Mouse (Mus musculus): ENCODE results near the gene Csrnp1. TPM values are rescaled to one million over a fixed set of nuclear protein-coding genes. Genes with fewer than 3 reads are reported as not detected.

Csrnp1 gene
- polyA plus RNA-seq, 1 experiment from 2014 or later = 1.8 TPM

GRCm38 (mm10) chr9:119973869-119974520, 10.5 kb downstream of the Csrnp1 start:
- Histone ChIP-seq H3K36me3 (peaks cover 10% of the 10 kb centered on the region; the same call in 1 of the 2 replicates), H3K27ac (replicated peaks) (no peak overlapping the region), H3K9ac (no peak overlapping the region), H3K4me3 (no peak overlapping the region), H3K4me2 (no peak overlapping the region), H3K9me3 (no peaks in the 10 kb centered on the region), H3K27me3 (no peaks in the 10 kb centered on the region), H3K4me1 (replicated peaks) (peaks cover 35% of the 10 kb centered on the region)
- ATAC-seq (ENCODE audit: low read depth) = no peak
- 90% methylated on average over 27 of the region's 27 CpGs for WGBS

- WGBS = 94% methylated on average over 23 of the region's 23 CpGs
- ATAC-seq (ENCODE audit: low read depth) = no peak
- no peaks in the 10 kb centered on the region for H3K9me3 ChIP-seq
These were observed 11.2 kb downstream of the Csrnp1 start for GRCm38 (mm10) chr9:119973281-119973680.

GRCm38 (mm10) chr9:119972582-119972981, 11.9 kb downstream of the Csrnp1 start:
- Histone ChIP-seq H3K27me3 (no peaks in the 10 kb centered on the region), H3K4me1 (replicated peaks) (peaks cover 21% of the 10 kb centered on the region), H3K4me2 (no peak overlapping the region), H3K4me3 (no peak overlapping the region), H3K36me3 (peaks cover 10% of the 10 kb centered on the region; the same call in 1 of the 2 replicates), H3K9me3 (no peaks in the 10 kb centered on the region), H3K9ac (no peak overlapping the region), H3K27ac (replicated peaks) (no peak overlapping the region)
- 91% methylated on average over 12 of the region's 12 CpGs for WGBS
- ATAC-seq (ENCODE audit: low read depth) = no peak

More at GRCm38 (mm10) chr9:119973281-119973680, 11.2 kb downstream of the Csrnp1 start:
- no peak overlapping the region for H3K4me3 ChIP-seq
- no peak overlapping the region for H3K9ac ChIP-seq
- peaks cover 28% of the 10 kb centered on the region for H3K4me1 ChIP-seq (replicated peaks)
- no peak overlapping the region for H3K27ac ChIP-seq (replicated peaks)
- no peak overlapping the region for H3K4me2 ChIP-seq
- H3K36me3 ChIP-seq = peaks cover 10% of the 10 kb centered on the region; the same call in 1 of the 2 replicates
- H3K27me3 ChIP-seq = no peaks in the 10 kb centered on the region

- Histone ChIP-seq H3K36me3 (peaks cover 10% of the 10 kb centered on the region; the same call in 1 of the 2 replicates), H3K9me3 (no peaks in the 10 kb centered on the region), H3K9ac (no peak overlapping the region), H3K27ac (replicated peaks) (no peak overlapping the region), H3K4me2 (no peak overlapping the region), H3K4me1 (replicated peaks) (peaks cover 17% of the 10 kb centered on the region), H3K27me3 (no peaks in the 10 kb centered on the region), H3K4me3 (no peak overlapping the region)
- 96% methylated on average over 10 of the region's 10 CpGs for whole genome bisulfite sequencing
- ATAC-seq (ENCODE audit: low read depth) = no peak
These were observed 12.3 kb downstream of the Csrnp1 start for GRCm38 (mm10) chr9:119972166-119972565.

- H3K4me3 ChIP-seq = no peak overlapping the region
- ATAC-seq (ENCODE audit: low read depth) = peak; percentile 57; the same call in 1 of the 2 replicates
- no peaks in the 10 kb centered on the region for H3K9me3 ChIP-seq
- no peaks in the 10 kb centered on the region for H3K27me3 ChIP-seq
- peak overlapping the region; percentile 51; the same call in 1 of the 2 replicates for H3K9ac ChIP-seq
- 66% methylated on average over 7 of the region's 7 CpGs for WGBS
- H3K36me3 ChIP-seq = peaks cover 10% of the 10 kb centered on the region; the same call in 1 of the 2 replicates
- H3K4me1 ChIP-seq (replicated peaks) = peaks cover 15% of the 10 kb centered on the region
- H3K27ac ChIP-seq (replicated peaks) = peak overlapping the region; percentile 57
- H3K4me2 ChIP-seq = no peak overlapping the region
These were observed 13.4 kb downstream of the Csrnp1 start for GRCm38 (mm10) chr9:119970763-119971656.

- Histone ChIP-seq H3K27me3 (no peaks in the 10 kb centered on the region), H3K4me3 (no peak overlapping the region), H3K36me3 (peaks cover 10% of the 10 kb centered on the region; the same call in 1 of the 2 replicates), H3K9me3 (no peaks in the 10 kb centered on the region), H3K4me1 (replicated peaks) (peaks cover 15% of the 10 kb centered on the region), H3K9ac (no peak overlapping the region), H3K4me2 (no peak overlapping the region), H3K27ac (replicated peaks) (peak overlapping the region; percentile 57; the same call in 1 of the 2 replicates)
- WGBS = 49% methylated on average over 6 of the region's 6 CpGs
- ATAC-seq (ENCODE audit: low read depth) = peak; percentile 29; the same call in 1 of the 2 replicates
These were observed 14.2 kb downstream of the Csrnp1 start for GRCm38 (mm10) chr9:119970221-119970620.

GRCm38 (mm10) chr9:119969811-119970210, 14.6 kb downstream of the Csrnp1 start:
- H3K9ac ChIP-seq = no peak overlapping the region
- no peaks in the 10 kb centered on the region for H3K9me3 ChIP-seq
- WGBS = 80% methylated on average over 7 of the region's 7 CpGs
- H3K4me1 ChIP-seq (replicated peaks) = peaks cover 15% of the 10 kb centered on the region
- no peak overlapping the region for H3K4me2 ChIP-seq
- peaks cover 10% of the 10 kb centered on the region; the same call in 1 of the 2 replicates for H3K36me3 ChIP-seq
- no peak overlapping the region for H3K4me3 ChIP-seq
- no peak for ATAC-seq (ENCODE audit: low read depth)
- H3K27ac ChIP-seq (replicated peaks) = no peak overlapping the region
- no peaks in the 10 kb centered on the region for H3K27me3 ChIP-seq

- WGBS = 92% methylated on average over 26 of the region's 26 CpGs
- Histone ChIP-seq H3K36me3 (no peaks in the 10 kb centered on the region), H3K4me3 (no peak overlapping the region), H3K27ac (replicated peaks) (no peak overlapping the region), H3K4me2 (no peak overlapping the region), H3K9ac (no peak overlapping the region), H3K27me3 (no peaks in the 10 kb centered on the region), H3K4me1 (replicated peaks) (peaks cover 21% of the 10 kb centered on the region), H3K9me3 (no peaks in the 10 kb centered on the region)
- no peak for ATAC-seq (ENCODE audit: low read depth)
These were observed 18.1 kb downstream of the Csrnp1 start for GRCm38 (mm10) chr9:119966221-119966910.

- no peak for ATAC-seq (ENCODE audit: low read depth)
- Histone ChIP-seq H3K4me1 (replicated peaks) (peaks cover 9% of the 10 kb centered on the region), H3K4me3 (no peak overlapping the region), H3K27me3 (no peaks in the 10 kb centered on the region), H3K9me3 (no peaks in the 10 kb centered on the region), H3K27ac (replicated peaks) (no peak overlapping the region), H3K9ac (no peak overlapping the region), H3K36me3 (no peaks in the 10 kb centered on the region), H3K4me2 (no peak overlapping the region)
- WGBS = 64% methylated on average over 3 of the region's 3 CpGs
These were observed 19.3 kb downstream of the Csrnp1 start for GRCm38 (mm10) chr9:119965186-119965585.

GRCm38 (mm10) chr9:119964206-119964605, 20.3 kb downstream of the Csrnp1 start:
- ATAC-seq (ENCODE audit: low read depth) = no peak
- WGBS = 81% methylated on average over 3 of the region's 3 CpGs
- no peak overlapping the region for H3K9ac ChIP-seq
- H3K4me3 ChIP-seq = no peak overlapping the region
- H3K9me3 ChIP-seq = no peaks in the 10 kb centered on the region
- no peak overlapping the region for H3K27ac ChIP-seq (replicated peaks)
- H3K4me2 ChIP-seq = no peak overlapping the region
- H3K4me1 ChIP-seq (replicated peaks) = peaks cover 7% of the 10 kb centered on the region
- H3K27me3 ChIP-seq = no peaks in the 10 kb centered on the region
- H3K36me3 ChIP-seq = no peaks in the 10 kb centered on the region

GRCm38 (mm10) chr9:119962987-119963667, 21.3 kb downstream of the Csrnp1 start:
- H3K4me2 ChIP-seq = peak overlapping the region; percentile 35
- H3K36me3 ChIP-seq = no peaks in the 10 kb centered on the region
- H3K4me3 ChIP-seq = no peak overlapping the region
- H3K9ac ChIP-seq = no peak overlapping the region
- WGBS = 12% methylated on average over 21 of the region's 21 CpGs
- peak; percentile 61; the same call in 1 of the 2 replicates for ATAC-seq (ENCODE audit: low read depth)
- H3K27me3 ChIP-seq = no peaks in the 10 kb centered on the region
- H3K4me1 ChIP-seq (replicated peaks) = peaks cover 7% of the 10 kb centered on the region
- no peak overlapping the region for H3K27ac ChIP-seq (replicated peaks)
- H3K9me3 ChIP-seq = no peaks in the 10 kb centered on the region
